Mouse (Mus musculus) liver, embryonic 14.5 days (tissue): ENCODE data around the gene Cadm2.

ENCODE experiments used
- CTCF ChIP-seq: IDR thresholded peaks from 2 replicates; pipeline ENCODE4 v1.5.1; 2016; ENCODE audit warnings: antibody characterized with exemption, low read depth, control low read depth
- EP300 ChIP-seq: IDR thresholded peaks from 2 replicates; pipeline ENCODE4 v1.6.1; 2016; ENCODE audit warnings: antibody characterized with exemption, low read depth

DNA sequence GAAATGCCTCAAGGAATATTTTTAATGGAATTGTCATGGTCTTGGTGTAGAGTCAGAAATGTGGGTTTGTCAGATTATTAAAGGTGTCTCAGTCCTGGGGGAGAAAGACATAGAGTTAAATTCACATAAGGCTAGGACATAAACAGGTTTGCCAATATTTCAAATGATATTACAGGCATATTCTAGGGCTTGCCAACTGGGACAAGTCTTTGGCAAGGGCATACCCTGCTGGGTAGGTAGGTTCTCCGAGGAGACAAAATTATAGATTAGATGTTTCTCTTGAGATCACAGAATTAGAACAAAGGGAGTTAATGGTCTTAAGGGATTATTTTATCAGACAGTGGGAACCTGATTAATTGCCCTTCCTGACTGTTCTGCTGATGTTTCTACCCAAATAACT, 434.4 kb downstream of the Cadm2 start:
- TF ChIP-seq CTCF = no peak
- TF ChIP-seq EP300 = no peak
